Mouse (Mus musculus) lung, postnatal 14 days (tissue): Measurements from ENCODE around the gene Olfr736.

Experiments used
- DNase-seq: peaks from one replicate; pipeline ENCODE4 v3.0.0; 2021

Olfr736 gene

DNA sequence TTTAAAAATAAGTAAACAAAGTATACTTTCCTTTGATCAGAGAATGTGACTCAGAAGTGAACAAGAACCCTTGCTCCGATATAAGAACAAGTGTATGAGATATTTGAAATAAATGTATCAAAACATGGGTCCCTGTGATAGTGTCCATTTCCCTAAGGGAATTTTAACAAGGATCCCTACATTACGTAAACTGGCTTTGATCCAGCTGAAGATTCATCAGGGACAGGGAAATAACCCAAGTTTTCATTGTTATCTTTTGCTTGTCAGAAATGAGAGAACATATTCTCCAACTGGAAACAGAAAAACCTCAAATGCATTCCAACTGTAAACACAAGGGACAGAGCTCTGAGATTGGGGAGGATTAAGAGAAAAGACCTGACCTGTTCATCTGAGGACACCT lies at the start of gene Olfr736:
TSS of gene Olfr736 (plus strand) at position 301 of the 400 bp plus-strand sequence.
- no peak for DNase-seq

GRCm38 (mm10) chr14:50348796-50349195 lies 32.2 kb upstream of the Olfr736 start, which contains the start of gene Olfr735:
Olfr735 (minus strand) TSS chr14:50348872.
- no peak for DNase-seq

- DNase-seq, result no peak
Measured at GRCm38 (mm10) chr14:50352438-50352837, 28.5 kb upstream of the Olfr736 start.

DNA sequence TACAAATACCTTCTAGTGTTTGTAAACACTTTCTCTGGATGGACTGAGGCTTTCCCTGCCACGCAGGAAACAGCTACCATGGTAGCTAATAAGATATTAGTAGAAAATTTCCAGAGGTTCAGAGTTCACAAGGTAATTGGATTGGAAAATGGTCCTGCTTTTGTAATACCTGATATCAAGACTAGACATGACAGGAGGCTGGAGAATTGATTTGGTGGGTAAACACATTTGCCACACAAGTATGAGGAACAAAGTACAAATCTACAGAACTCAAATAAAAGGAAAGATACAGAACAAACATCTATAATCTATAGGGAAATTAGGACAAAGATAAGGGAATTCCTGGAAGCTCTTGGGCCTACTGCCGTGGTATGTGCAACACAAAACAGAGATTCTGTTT lies 24.2 kb upstream of the Olfr736 start:
- no peak for DNase-seq

GRCm38 (mm10) chr14:50357593-50357992 lies 23.4 kb upstream of the Olfr736 start, which contains the start of gene Tlr11:
Tlr11 (plus strand) TSS chr14:50357914.
- no peak for DNase-seq

DNA sequence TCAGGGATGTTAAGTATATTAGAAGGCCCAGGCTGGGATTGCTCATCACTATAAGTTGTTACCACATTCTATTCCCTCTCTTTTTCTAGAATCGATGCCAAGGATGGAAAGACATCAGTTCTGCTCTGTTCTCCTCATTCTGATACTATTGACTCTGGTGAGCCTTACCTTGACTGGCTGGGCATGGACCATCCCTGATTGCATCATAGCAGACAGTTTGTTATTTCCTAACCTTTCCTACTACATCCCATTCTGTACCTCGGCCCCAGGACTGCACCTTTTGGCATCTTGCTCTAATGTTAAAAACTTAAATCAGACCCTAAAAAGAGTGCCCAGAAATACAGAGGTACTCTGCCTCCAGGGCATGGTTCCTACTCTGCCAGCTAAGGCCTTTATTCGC lies 20.5 kb upstream of the Olfr736 start:
- no peak for DNase-seq

GRCm38 (mm10) chr14:50363561-50363960 lies 17.4 kb upstream of the Olfr736 start:
- DNase-seq, result no peak

GRCm38 (mm10) chr14:50407268-50407667 lies 26.3 kb downstream of the Olfr736 start, which contains the start of gene Olfr738:
Olfr738 (plus strand) TSS chr14:50407568.
- no peak for DNase-seq

DNA sequence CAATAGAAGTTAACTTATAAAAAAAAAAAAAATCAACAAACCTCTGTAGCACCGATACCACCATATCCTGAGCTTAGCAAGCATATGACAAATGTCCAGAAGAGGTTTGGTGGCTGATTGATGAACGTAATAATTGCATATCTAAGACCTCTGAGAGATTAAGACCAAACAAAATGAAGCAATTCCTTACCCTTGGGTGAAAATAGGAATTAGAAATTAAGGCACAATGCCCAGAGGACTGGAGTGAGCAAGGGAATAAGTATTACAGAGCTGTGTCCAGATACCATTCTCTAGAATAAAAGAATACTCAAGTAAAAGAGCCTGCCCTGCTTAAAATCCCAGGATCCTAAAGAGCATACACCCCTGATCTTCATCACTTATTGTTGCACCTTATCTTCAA lies 37.4 kb downstream of the Olfr736 start, which contains the start of gene Olfr739:
TSS of gene Olfr739 (plus strand) at position 301 of the 400 bp plus-strand sequence.
- DNase-seq, result no peak
